Mouse (Mus musculus) intestine, postnatal 0 days (tissue): ENCODE measurements around the gene Gm3147. TPM values are rescaled to one million over a fixed set of nuclear protein-coding genes. Genes with fewer than 3 reads are reported as not detected.
"Not testable (repeated sequence)": the region's sequence is repeated elsewhere in the genome, so short reads cannot be mapped to it uniquely, and the experiment has no call there.

ENCODE experiments used
- ATAC-seq: fragments of 200-750 bp; cut with Nextera tagmentation; 2 replicates; pipeline ENCODE4 v1.8.0; 2017; ENCODE audit warnings: mild to moderate bottlenecking, moderate TSS enrichment, moderate library complexity
- H3K27ac ChIP-seq: fragments of 300-500 bp; sonication (generic); 2 replicates; pipeline ENCODE4 v1.5.1; 2014; ENCODE audit warnings: mild to moderate bottlenecking, low read depth, low read length, moderate library complexity
- H3K27me3 ChIP-seq: fragments of 300-500 bp; sonication (generic); replicated peaks from 2 replicates; pipeline ENCODE4 v1.6.1; 2014; ENCODE audit warnings: low read length, mixed read lengths; ENCODE audit not compliant: control insufficient read depth, insufficient read depth
- H3K36me3 ChIP-seq: fragments of 300-500 bp; sonication (generic); 2 replicates; pipeline ENCODE4 v1.6.1; 2014; ENCODE audit warnings: mild to moderate bottlenecking, moderate library complexity; ENCODE audit not compliant: control insufficient read depth, insufficient read depth
- H3K4me1 ChIP-seq: fragments of 300-500 bp; sonication (generic); replicated peaks from 2 replicates; pipeline ENCODE4 v1.6.1; 2014; ENCODE audit warnings: antibody characterized with exemption, low read length, mixed read lengths; ENCODE audit not compliant: control insufficient read depth, insufficient read depth
- H3K4me2 ChIP-seq: fragments of 300-500 bp; sonication (generic); replicated peaks from 2 replicates; pipeline ENCODE4 v1.6.1; 2014; ENCODE audit warnings: low read depth, mild to moderate bottlenecking, moderate library complexity
- H3K4me3 ChIP-seq: fragments of 300-500 bp; sonication (generic); 2 replicates; pipeline ENCODE4 v1.5.1; 2014; ENCODE audit warnings: low read depth, low read length
- H3K9ac ChIP-seq: fragments of 300-500 bp; sonication (generic); 2 replicates; pipeline ENCODE4 v1.6.1; 2014; ENCODE audit warnings: mild to moderate bottlenecking, low read depth, low read length
- H3K9me3 ChIP-seq: fragments of 300-500 bp; sonication (generic); 2 replicates; pipeline ENCODE4 v1.6.1; 2016; ENCODE audit warnings: mixed run types; ENCODE audit not compliant: control insufficient read depth
- WGBS: fragments of 180-500 bp; shearing (Covaris S2); extraction: QIAGEN DNeasy Blood & Tissue Kit; methylation state at CpG from one replicate; pipeline ENCODE4 v1.1.7; 2014; 5-methylcytosine and 5-hydroxymethylcytosine counted together
- polyA plus RNA-seq: library from polyadenylated mRNA; unstranded; fragments of >200 nt; fragmentation: Nextera tagmentation; extraction: Ambion mirVana; gene quantifications from 2 replicates; pipeline ENCODE4 v1.2.1, GENCODE M21; 2015

Gm3147 gene
- not detected in 2 replicates for polyA plus RNA-seq

DNA sequence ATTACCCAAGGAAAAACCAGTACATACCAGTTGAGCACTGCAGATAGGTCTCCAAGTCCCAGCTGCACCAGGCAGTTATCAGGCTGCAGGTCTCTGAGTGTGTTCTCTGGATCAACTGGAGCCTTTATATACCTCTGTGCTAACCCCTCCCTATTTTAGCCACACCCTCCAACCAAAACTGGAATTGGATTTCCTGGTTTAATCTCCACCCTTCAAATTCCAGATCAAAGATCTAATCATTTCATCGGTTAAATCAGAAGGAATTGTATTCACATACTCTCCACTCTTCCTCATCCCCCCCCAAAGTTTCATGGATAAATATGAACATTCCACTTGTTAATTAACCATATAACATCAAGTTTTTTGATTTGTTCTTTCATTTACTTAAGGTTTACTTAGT lies at the start of gene Gm3147:
Gene Gm3147, minus strand, starts transcription at position 101 of the 400 bp plus-strand sequence.
- no CpG with 5 or more reads among the region's 1 CpGs for WGBS
- not testable (repeated sequence) for H3K4me3 ChIP-seq, ATAC-seq, H3K4me1 ChIP-seq, H3K27me3 ChIP-seq, H3K27ac ChIP-seq, H3K9ac ChIP-seq, H3K4me2 ChIP-seq, H3K9me3 ChIP-seq, H3K36me3 ChIP-seq

DNA sequence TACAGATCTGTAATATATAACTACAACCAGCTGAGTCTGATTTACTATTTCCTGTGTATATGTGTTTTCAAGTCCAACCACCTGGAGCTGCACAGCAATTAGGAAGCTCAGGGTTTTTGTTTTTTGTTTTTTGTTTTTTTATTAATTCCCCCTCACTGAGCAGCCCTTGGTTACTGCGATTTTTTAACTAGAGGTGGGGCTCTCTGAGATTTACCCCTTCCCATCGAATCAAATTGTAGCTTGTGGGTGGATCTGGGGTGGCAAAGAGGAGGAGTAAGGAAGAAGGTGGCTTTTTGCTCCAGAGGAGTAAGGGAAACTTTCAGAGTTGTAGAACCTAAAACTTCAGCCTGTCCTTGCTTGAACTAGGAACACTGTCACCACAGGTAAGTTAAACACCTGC lies 31.9 kb upstream of the Gm3147 start, which contains the start of gene Gm6205:
Gene Gm6205, plus strand, starts transcription at position 301 of the 400 bp plus-strand sequence.
- H3K9me3 ChIP-seq, H3K4me2 ChIP-seq, H3K27me3 ChIP-seq, H3K4me1 ChIP-seq, H3K36me3 ChIP-seq, H3K4me3 ChIP-seq, H3K9ac ChIP-seq, ATAC-seq, H3K27ac ChIP-seq: not testable (repeated sequence)
- no CpG with 5 or more reads among the region's 2 CpGs for WGBS

DNA sequence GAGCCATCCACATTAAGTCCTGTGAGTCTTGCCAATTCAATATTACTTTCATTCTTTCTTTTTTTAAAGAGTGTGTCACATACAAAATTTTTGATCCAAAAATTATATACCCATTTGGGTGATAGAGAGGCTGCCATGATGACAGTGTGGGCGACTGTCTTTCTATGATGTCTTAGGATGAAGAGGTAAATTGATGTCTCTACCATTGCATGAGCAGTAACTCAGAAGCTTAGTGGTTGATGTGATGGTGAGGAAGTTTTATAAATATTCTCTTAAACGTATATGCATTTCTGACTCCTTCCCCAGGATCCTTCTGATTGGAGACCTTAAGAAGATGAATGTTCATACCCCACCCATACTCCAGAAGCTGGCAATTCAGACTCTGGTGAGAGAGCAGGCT lies 7.5 kb upstream of the Gm3147 start, which contains the start of gene Gm6509:
Gene Gm6509, plus strand, starts transcription at position 301 of the 400 bp plus-strand sequence.
- not testable (repeated sequence) for H3K9me3 ChIP-seq, ATAC-seq
- 100% methylated on average over 1 of the region's 2 CpGs for WGBS

More for the DNA sequence above, 7.5 kb upstream of the Gm3147 start, which contains the start of gene Gm6509:
- not testable (repeated sequence) for H3K4me1 ChIP-seq, H3K27ac ChIP-seq, H3K36me3 ChIP-seq, H3K27me3 ChIP-seq, H3K4me3 ChIP-seq, H3K4me2 ChIP-seq, H3K9ac ChIP-seq

Other genes with a start within 250 kb of the Gm3147 start
- not detected in 2 replicates for gene Gm7682, start 170.6 kb downstream of the Gm3147 start, polyA plus RNA-seq
- not detected in 2 replicates for gene Gm3139, start 90.1 kb downstream of the Gm3147 start, polyA plus RNA-seq
- not detected in 2 replicates for gene Gm6509, start 7.6 kb upstream of the Gm3147 start, polyA plus RNA-seq
- not detected in 2 replicates for gene Gm6205, start 32.0 kb upstream of the Gm3147 start, polyA plus RNA-seq
- not detected in 2 replicates for gene Gm3183, start 249.1 kb upstream of the Gm3147 start, polyA plus RNA-seq